Mouse (Mus musculus) heart, embryonic 10.5 days (tissue): ENCODE data around the gene Sult5a1. TPM values are rescaled to one million over a fixed set of nuclear protein-coding genes. Genes with fewer than 3 reads are reported as not detected.
"Not testable (repeated sequence)": the region's sequence is repeated elsewhere in the genome, so short reads cannot be mapped to it uniquely, and the experiment has no call there.

ENCODE experiments used
- DNase-seq: peaks from one replicate; pipeline ENCODE4 v3.0.0-alpha.2; 2017; ENCODE audit warnings: low spot score
- H3K27ac ChIP-seq: fragments of 300-500 bp; sonication (generic); 2 replicates; pipeline ENCODE4 v1.5.1; 2016; ENCODE audit warnings: mild to moderate bottlenecking
- H3K27me3 ChIP-seq: fragments of 300-500 bp; sonication (generic); 2 replicates; pipeline ENCODE4 v1.6.1; 2016; ENCODE audit warnings: mild to moderate bottlenecking; ENCODE audit not compliant: poor library complexity, insufficient read depth, severe bottlenecking
- H3K36me3 ChIP-seq: fragments of 300-500 bp; sonication (generic); 2 replicates; pipeline ENCODE4 v1.6.1; 2016; ENCODE audit warnings: mild to moderate bottlenecking, moderate library complexity
- H3K4me1 ChIP-seq: fragments of 300-500 bp; sonication (generic); 2 replicates; pipeline ENCODE4 v1.6.1; 2016; ENCODE audit warnings: mild to moderate bottlenecking
- H3K4me3 ChIP-seq: fragments of 300-500 bp; sonication (generic); 2 replicates; pipeline ENCODE4 v1.5.1; 2016; ENCODE audit warnings: mild to moderate bottlenecking, moderate library complexity
- H3K9me3 ChIP-seq: fragments of 300-500 bp; sonication (generic); 2 replicates; pipeline ENCODE4 v1.6.1; 2016; ENCODE audit warnings: mild to moderate bottlenecking, moderate library complexity
- WGBS: fragments of 180-500 bp; shearing (Covaris S2); methylation state at CpG from one replicate; pipeline ENCODE4 v1.1.7; 2016; 5-methylcytosine and 5-hydroxymethylcytosine counted together
- polyA plus RNA-seq: library from polyadenylated mRNA; unstranded; fragments of >200 nt; fragmentation: Nextera tagmentation; extraction: Ambion mirVana; gene quantifications from 2 replicates; pipeline ENCODE4 v1.2.1, GENCODE M21; 2016

Sult5a1 gene
- polyA plus RNA-seq, 1 experiment from 2014 or later: 12.3 TPM

- Histone ChIP-seq H3K4me3 (no peak overlapping the region), H3K36me3 (peaks cover 29% of the 10 kb centered on the region), H3K9me3 (no peaks in the 10 kb centered on the region), H3K4me1 (peaks cover 16% of the 10 kb centered on the region), H3K27ac (no peak overlapping the region), H3K27me3 (no peaks in the 10 kb centered on the region)
- DNase-seq: no peak
- 68% methylated on average over 5 of the region's 5 CpGs for WGBS
Observed at GRCm38 (mm10) chr8:123105553-123106326, 52.4 kb downstream of the Sult5a1 start.

GRCm38 (mm10) chr8:123104046-123104767, 53.9 kb downstream of the Sult5a1 start:
- Histone ChIP-seq H3K27me3 (no peaks in the 10 kb centered on the region), H3K4me3 (peak overlapping the region; percentile 96), H3K36me3 (peaks cover 32% of the 10 kb centered on the region), H3K4me1 (peaks cover 16% of the 10 kb centered on the region), H3K27ac (peak overlapping the region; percentile 100; the same call in 1 of the 2 replicates), H3K9me3 (no peaks in the 10 kb centered on the region)
- no peak for DNase-seq
- 86% methylated on average over 6 of the region's 6 CpGs for WGBS

- Histone ChIP-seq H3K36me3 (peaks cover 37% of the 10 kb centered on the region), H3K4me1 (peaks cover 16% of the 10 kb centered on the region), H3K4me3 (peak overlapping the region; percentile 96), H3K27ac (peak overlapping the region; percentile 100), H3K9me3 (no peaks in the 10 kb centered on the region), H3K27me3 (no peaks in the 10 kb centered on the region)
- no peak for DNase-seq
- 19% methylated on average over 15 of the region's 15 CpGs for WGBS
Observed at GRCm38 (mm10) chr8:123103285-123103684, 54.8 kb downstream of the Sult5a1 start.

GRCm38 (mm10) chr8:123102855-123103254, 55.3 kb downstream of the Sult5a1 start:
- not testable (repeated sequence) for H3K9me3 ChIP-seq, H3K27me3 ChIP-seq, DNase-seq
- H3K4me1 ChIP-seq: peaks cover 16% of the 10 kb centered on the region
- under 1% methylated on average over 26 of the region's 26 CpGs for WGBS
- peak overlapping the region; percentile 96 for H3K4me3 ChIP-seq
- H3K36me3 ChIP-seq: peaks cover 41% of the 10 kb centered on the region
- peak overlapping the region; percentile 100 for H3K27ac ChIP-seq

GRCm38 (mm10) chr8:123101735-123102685, 56.1 kb downstream of the Sult5a1 start, which contains the start of gene Rpl13:
Rpl13 (plus strand) TSS chr8:123102350.
- DNase-seq: peak; percentile 98
- Histone ChIP-seq H3K4me3 (peak within 1 kb of the TSS; percentile 96), H3K27me3 (no peaks in the 10 kb centered on the region), H3K4me1 (peaks cover 16% of the 10 kb centered on the region), H3K9me3 (no peaks in the 10 kb centered on the region), H3K36me3 (peaks cover 49% of the 10 kb centered on the region), H3K27ac (peak within 1 kb of the TSS; percentile 100)
- WGBS: 1% methylated on average over 56 of the region's 56 CpGs

GRCm38 (mm10) chr8:123101244-123101643, 56.9 kb downstream of the Sult5a1 start:
- H3K27me3 ChIP-seq: no peaks in the 10 kb centered on the region
- peak overlapping the region; percentile 96 for H3K4me3 ChIP-seq
- peaks cover 53% of the 10 kb centered on the region for H3K36me3 ChIP-seq
- no peaks in the 10 kb centered on the region for H3K9me3 ChIP-seq
- no peak for DNase-seq
- peaks cover 16% of the 10 kb centered on the region for H3K4me1 ChIP-seq
- peak overlapping the region; percentile 100; the same call in 1 of the 2 replicates for H3K27ac ChIP-seq
- 80% methylated on average over 4 of the region's 4 CpGs for WGBS

GRCm38 (mm10) chr8:123100288-123100687, 57.8 kb downstream of the Sult5a1 start:
- Histone ChIP-seq H3K36me3 (peaks cover 53% of the 10 kb centered on the region), H3K9me3 (no peaks in the 10 kb centered on the region), H3K27me3 (no peaks in the 10 kb centered on the region), H3K4me3 (no peak overlapping the region), H3K27ac (0 out of 2 replicates have a peak overlapping the region, but pooled peaks have one; percentile 32), H3K4me1 (peaks cover 16% of the 10 kb centered on the region)
- whole genome bisulfite sequencing: 61% methylated on average over 8 of the region's 8 CpGs
- no peak for DNase-seq

GRCm38 (mm10) chr8:123097786-123098584, 60.1 kb downstream of the Sult5a1 start:
- Histone ChIP-seq H3K4me1 (peaks cover 3% of the 10 kb centered on the region; the same call in 1 of the 2 replicates), H3K27ac (no peak overlapping the region), H3K36me3 (peaks cover 53% of the 10 kb centered on the region), H3K9me3 (no peaks in the 10 kb centered on the region), H3K4me3 (no peak overlapping the region), H3K27me3 (no peaks in the 10 kb centered on the region)
- no peak for DNase-seq
- WGBS: 80% methylated on average over 12 of the region's 12 CpGs

GRCm38 (mm10) chr8:123097216-123097615, 60.9 kb downstream of the Sult5a1 start:
- H3K36me3 ChIP-seq: peaks cover 54% of the 10 kb centered on the region
- no peak for DNase-seq
- H3K9me3 ChIP-seq: no peaks in the 10 kb centered on the region
- peaks cover 3% of the 10 kb centered on the region; the same call in 1 of the 2 replicates for H3K4me1 ChIP-seq
- H3K27me3 ChIP-seq: no peaks in the 10 kb centered on the region
- no peak overlapping the region for H3K27ac ChIP-seq
- no peak overlapping the region for H3K4me3 ChIP-seq
- 90% methylated on average over 11 of the region's 11 CpGs for WGBS
